15 mouse cellular contexts compared by ENCODE assay signal in the genomic region with DNA sequence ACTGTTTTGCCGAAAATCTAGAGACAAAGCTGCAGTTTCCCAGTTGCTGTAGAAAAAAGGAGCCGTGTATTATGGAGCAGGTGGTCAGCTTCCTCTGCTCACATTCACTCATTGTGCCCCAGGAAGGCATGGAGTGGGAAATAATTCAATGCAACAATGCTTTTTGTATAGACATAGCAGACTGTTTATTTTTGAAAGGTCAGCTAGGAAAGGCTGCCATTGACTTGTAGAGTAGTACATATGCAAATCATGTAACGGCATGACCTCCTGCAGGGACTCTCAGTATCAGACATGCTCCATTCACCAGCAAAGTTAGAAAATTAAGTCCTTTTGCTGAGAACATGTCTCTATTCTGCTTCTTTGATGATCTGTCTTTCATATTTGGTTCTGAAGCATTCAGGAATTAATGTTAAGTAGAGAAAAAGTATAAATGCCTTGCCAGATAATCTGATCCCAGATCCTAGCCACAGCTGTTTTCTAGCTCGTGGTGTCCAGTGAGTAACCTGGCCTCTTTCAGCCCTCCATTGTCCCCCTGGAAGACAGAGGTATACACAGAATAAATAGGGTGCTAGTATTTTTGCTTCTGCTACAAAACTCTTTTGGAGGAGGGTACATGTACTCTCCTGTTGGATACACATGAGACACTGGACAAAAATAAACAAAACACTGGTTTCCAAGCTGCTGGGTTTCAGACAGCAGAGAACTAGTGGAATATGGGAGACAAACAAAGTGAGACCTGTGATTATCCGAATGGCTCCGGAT.
"Had no signal": no experiment of that assay in that cellular context is flagged by ENCODE, and none has a peak within 500 bp of the region (broad histone marks: within the 10 kb centered on the region; RNA-seq: fewer than 3 reads in every experiment).

No protein-coding gene starts in this region.

- H3K4me1 ChIP-seq: limb, embryonic 15.5 days; liver, embryonic 12.5 days had no signal

- H3K27ac ChIP-seq: kidney, postnatal 0 days; limb, embryonic 15.5 days; liver, embryonic 12.5 days; neural tube, embryonic 13.5 days; stomach, embryonic 15.5 days had no signal

- H3K27me3 ChIP-seq: limb, embryonic 15.5 days; liver, embryonic 12.5 days; neural tube, embryonic 13.5 days; stomach, embryonic 15.5 days had no signal

- ATAC-seq: liver, embryonic 12.5 days; midbrain, embryonic 16.5 days had no signal

- H3K9me3 ChIP-seq: limb, embryonic 15.5 days; liver, embryonic 12.5 days; neural tube, embryonic 13.5 days; stomach, embryonic 15.5 days had no signal

- H3K9ac ChIP-seq: limb, embryonic 15.5 days; liver, embryonic 12.5 days; lung, embryonic 14.5 days; neural tube, embryonic 13.5 days; stomach, embryonic 15.5 days had no signal

- H3K36me3 ChIP-seq: limb, embryonic 15.5 days; liver, embryonic 12.5 days; neural tube, embryonic 13.5 days; stomach, embryonic 15.5 days had no signal

- H3K4me2 ChIP-seq: limb, embryonic 15.5 days; liver, embryonic 12.5 days; lung, embryonic 14.5 days; neural tube, embryonic 13.5 days; stomach, embryonic 15.5 days had no signal

- DNase-seq: kidney, adult 9 months; kidney, postnatal 36 days; layer of hippocampus, adult 9-11 months; layer of hippocampus, postnatal 36 days; lung, embryonic 14.5 days; lung, postnatal 10 days; lung, postnatal 4 days; right cerebral cortex, postnatal 14 days; thymus, postnatal 36 days had no signal

- H3K4me3 ChIP-seq: limb, embryonic 15.5 days; liver, embryonic 12.5 days; neural tube, embryonic 13.5 days; stomach, embryonic 15.5 days had no signal
